Mouse (Mus musculus): ENCODE results near the gene Pald1. TPM values are rescaled to one million over a fixed set of nuclear protein-coding genes. Genes with fewer than 3 reads are reported as not detected.

Gene Pald1
- polyA plus RNA-seq, 1 experiment from 2014 or later, result 21.8 TPM

- Histone ChIP-seq H3K27me3 (no peaks in the 10 kb centered on the region), H3K9me3 (replicated peaks) (no peaks in the 10 kb centered on the region), H3K4me2 (no peak overlapping the region), H3K36me3 (no peaks in the 10 kb centered on the region), H3K27ac (peak overlapping the region; percentile 70), H3K9ac (no peak overlapping the region), H3K4me3 (no peak overlapping the region), H3K4me1 (replicated peaks) (peaks cover 66% of the 10 kb centered on the region)
- ATAC-seq (replicated peaks; ENCODE audit: insufficient number of reproducible peaks, insufficient read depth, low FRiP score, low read depth), result no peak
- WGBS, result 57% methylated on average over 5 of the region's 5 CpGs
Observed at GRCm38 (mm10) chr10:61369755-61370154, 13.6 kb downstream of the Pald1 start.

- H3K27me3 ChIP-seq, result no peaks in the 10 kb centered on the region
- ATAC-seq (replicated peaks; ENCODE audit: insufficient number of reproducible peaks, insufficient read depth, low FRiP score, low read depth), result peak; percentile 50; the same call in 1 of the 2 replicates
- no peak overlapping the region for H3K9ac ChIP-seq
- WGBS, result 24% methylated on average over 1 of the region's 1 CpGs
- no peak overlapping the region for H3K4me2 ChIP-seq
- no peaks in the 10 kb centered on the region for H3K36me3 ChIP-seq
- peaks cover 44% of the 10 kb centered on the region for H3K4me1 ChIP-seq (replicated peaks)
- H3K27ac ChIP-seq, result no peak overlapping the region; the same call in 1 of the 2 replicates
- no peak overlapping the region for H3K4me3 ChIP-seq
- H3K9me3 ChIP-seq (replicated peaks), result no peaks in the 10 kb centered on the region
Observed at GRCm38 (mm10) chr10:61365902-61366301, 17.4 kb downstream of the Pald1 start.

GRCm38 (mm10) chr10:61364431-61364830 lies 18.9 kb downstream of the Pald1 start:
- H3K27ac ChIP-seq, result no peak overlapping the region
- H3K4me3 ChIP-seq, result no peak overlapping the region
- peaks cover 37% of the 10 kb centered on the region for H3K4me1 ChIP-seq (replicated peaks)
- no peak overlapping the region for H3K9ac ChIP-seq
- no peak overlapping the region for H3K4me2 ChIP-seq
- no peak for ATAC-seq (replicated peaks; ENCODE audit: insufficient number of reproducible peaks, insufficient read depth, low FRiP score, low read depth)
- H3K36me3 ChIP-seq, result no peaks in the 10 kb centered on the region
- 92% methylated on average over 6 of the region's 6 CpGs for WGBS
- no peaks in the 10 kb centered on the region for H3K27me3 ChIP-seq
- H3K9me3 ChIP-seq (replicated peaks), result no peaks in the 10 kb centered on the region

GRCm38 (mm10) chr10:61362992-61363391 lies 20.3 kb downstream of the Pald1 start:
- ATAC-seq (replicated peaks; ENCODE audit: insufficient number of reproducible peaks, insufficient read depth, low FRiP score, low read depth), result no peak
- Histone ChIP-seq H3K4me1 (replicated peaks) (peaks cover 36% of the 10 kb centered on the region), H3K36me3 (no peaks in the 10 kb centered on the region), H3K27ac (peak overlapping the region; percentile 34; the same call in 1 of the 2 replicates), H3K27me3 (no peaks in the 10 kb centered on the region), H3K4me3 (no peak overlapping the region), H3K4me2 (no peak overlapping the region), H3K9ac (no peak overlapping the region), H3K9me3 (replicated peaks) (no peaks in the 10 kb centered on the region)
- 77% methylated on average over 8 of the region's 8 CpGs for WGBS

GRCm38 (mm10) chr10:61362483-61362882 lies 20.8 kb downstream of the Pald1 start:
- WGBS, result 68% methylated on average over 9 of the region's 9 CpGs
- Histone ChIP-seq H3K27ac (peak overlapping the region; percentile 34; the same call in 1 of the 2 replicates), H3K4me3 (no peak overlapping the region)

GRCm38 (mm10) chr10:61360667-61361066 lies 22.7 kb downstream of the Pald1 start:
- H3K9ac ChIP-seq, result no peak overlapping the region
- H3K9me3 ChIP-seq (replicated peaks), result no peaks in the 10 kb centered on the region
- no peaks in the 10 kb centered on the region for H3K36me3 ChIP-seq
- no peak for ATAC-seq (replicated peaks; ENCODE audit: insufficient number of reproducible peaks, insufficient read depth, low FRiP score, low read depth)
- H3K27ac ChIP-seq, result no peak overlapping the region
- H3K4me2 ChIP-seq, result no peak overlapping the region
- no peak overlapping the region for H3K4me3 ChIP-seq
- no peaks in the 10 kb centered on the region for H3K27me3 ChIP-seq
- 92% methylated on average over 8 of the region's 8 CpGs for WGBS
- peaks cover 35% of the 10 kb centered on the region for H3K4me1 ChIP-seq (replicated peaks)

More at GRCm38 (mm10) chr10:61362483-61362882, 20.8 kb downstream of the Pald1 start:
- no peak for ATAC-seq (replicated peaks; ENCODE audit: insufficient number of reproducible peaks, insufficient read depth, low FRiP score, low read depth)
- peaks cover 41% of the 10 kb centered on the region for H3K4me1 ChIP-seq (replicated peaks)
- H3K9ac ChIP-seq, result no peak overlapping the region
- H3K36me3 ChIP-seq, result no peaks in the 10 kb centered on the region
- H3K27me3 ChIP-seq, result no peaks in the 10 kb centered on the region
- H3K9me3 ChIP-seq (replicated peaks), result no peaks in the 10 kb centered on the region
- no peak overlapping the region for H3K4me2 ChIP-seq

GRCm38 (mm10) chr10:61359411-61359810 lies 23.9 kb downstream of the Pald1 start:
- 88% methylated on average over 8 of the region's 8 CpGs for WGBS
- Histone ChIP-seq H3K27ac (no peak overlapping the region), H3K9ac (no peak overlapping the region), H3K9me3 (replicated peaks) (no peaks in the 10 kb centered on the region), H3K4me3 (no peak overlapping the region), H3K27me3 (no peaks in the 10 kb centered on the region), H3K4me2 (no peak overlapping the region), H3K4me1 (replicated peaks) (peaks cover 33% of the 10 kb centered on the region), H3K36me3 (no peaks in the 10 kb centered on the region)
- no peak for ATAC-seq (replicated peaks; ENCODE audit: insufficient number of reproducible peaks, insufficient read depth, low FRiP score, low read depth)

- peak overlapping the region; percentile 27; the same call in 1 of the 2 replicates for H3K27ac ChIP-seq
Observed at GRCm38 (mm10) chr10:61357658-61358057, 25.7 kb downstream of the Pald1 start.

GRCm38 (mm10) chr10:61356568-61356967 lies 26.8 kb downstream of the Pald1 start:
- H3K4me1 ChIP-seq (replicated peaks), result peaks cover 20% of the 10 kb centered on the region
- H3K27me3 ChIP-seq, result no peaks in the 10 kb centered on the region
- no peaks in the 10 kb centered on the region for H3K9me3 ChIP-seq (replicated peaks)
- 86% methylated on average over 8 of the region's 8 CpGs for WGBS
- peaks cover 15% of the 10 kb centered on the region for H3K36me3 ChIP-seq
- no peak overlapping the region for H3K4me2 ChIP-seq
- ATAC-seq (replicated peaks; ENCODE audit: insufficient number of reproducible peaks, insufficient read depth, low FRiP score, low read depth), result no peak
- H3K4me3 ChIP-seq, result no peak overlapping the region
- H3K9ac ChIP-seq, result no peak overlapping the region
- H3K27ac ChIP-seq, result no peak overlapping the region

More at GRCm38 (mm10) chr10:61357658-61358057, 25.7 kb downstream of the Pald1 start:
- peak; percentile 68 for ATAC-seq (replicated peaks; ENCODE audit: insufficient number of reproducible peaks, insufficient read depth, low FRiP score, low read depth)
- H3K9me3 ChIP-seq (replicated peaks), result no peaks in the 10 kb centered on the region
- peaks cover 26% of the 10 kb centered on the region for H3K4me1 ChIP-seq (replicated peaks)
- peaks cover 7% of the 10 kb centered on the region for H3K36me3 ChIP-seq
- 30% methylated on average over 8 of the region's 8 CpGs for WGBS
- no peak overlapping the region for H3K4me3 ChIP-seq
- no peak overlapping the region for H3K4me2 ChIP-seq
- H3K27me3 ChIP-seq, result no peaks in the 10 kb centered on the region
- H3K9ac ChIP-seq, result no peak overlapping the region

GRCm38 (mm10) chr10:61356095-61356494 lies 27.2 kb downstream of the Pald1 start:
- Histone ChIP-seq H3K4me1 (replicated peaks) (peaks cover 20% of the 10 kb centered on the region), H3K9ac (no peak overlapping the region), H3K4me3 (no peak overlapping the region), H3K36me3 (peaks cover 19% of the 10 kb centered on the region), H3K27me3 (no peaks in the 10 kb centered on the region), H3K9me3 (replicated peaks) (no peaks in the 10 kb centered on the region), H3K4me2 (no peak overlapping the region), H3K27ac (no peak overlapping the region)
- WGBS, result 92% methylated on average over 5 of the region's 5 CpGs
- ATAC-seq (replicated peaks; ENCODE audit: insufficient number of reproducible peaks, insufficient read depth, low FRiP score, low read depth), result no peak

- WGBS, result 93% methylated on average over 13 of the region's 13 CpGs
- H3K4me3 ChIP-seq, result no peak overlapping the region
Observed at GRCm38 (mm10) chr10:61355611-61356010, 27.7 kb downstream of the Pald1 start.

GRCm38 (mm10) chr10:61351216-61351615 lies 32.1 kb downstream of the Pald1 start:
- H3K4me2 ChIP-seq, result no peak overlapping the region
- H3K27ac ChIP-seq, result no peak overlapping the region
- WGBS, result 74% methylated on average over 4 of the region's 4 CpGs
- peaks cover 53% of the 10 kb centered on the region for H3K36me3 ChIP-seq
- H3K9ac ChIP-seq, result no peak overlapping the region
- H3K9me3 ChIP-seq (replicated peaks), result no peaks in the 10 kb centered on the region; the same call in 1 of the 2 replicates
- H3K4me3 ChIP-seq, result no peak overlapping the region
- no peaks in the 10 kb centered on the region for H3K27me3 ChIP-seq
- H3K4me1 ChIP-seq (replicated peaks), result peaks cover 8% of the 10 kb centered on the region
- ATAC-seq (replicated peaks; ENCODE audit: insufficient number of reproducible peaks, insufficient read depth, low FRiP score, low read depth), result no peak

More at GRCm38 (mm10) chr10:61355611-61356010, 27.7 kb downstream of the Pald1 start:
- peaks cover 24% of the 10 kb centered on the region for H3K36me3 ChIP-seq
- H3K9me3 ChIP-seq (replicated peaks), result no peaks in the 10 kb centered on the region
- no peak overlapping the region for H3K4me2 ChIP-seq
- no peaks in the 10 kb centered on the region for H3K27me3 ChIP-seq
- no peak overlapping the region for H3K27ac ChIP-seq
- no peak for ATAC-seq (replicated peaks; ENCODE audit: insufficient number of reproducible peaks, insufficient read depth, low FRiP score, low read depth)
- H3K4me1 ChIP-seq (replicated peaks), result peaks cover 20% of the 10 kb centered on the region
- no peak overlapping the region for H3K9ac ChIP-seq
